Mouse (Mus musculus) neural tube, embryonic 10.5 days (tissue): Measurements from ENCODE around the gene Prkce.

Source experiments
- DNase-seq: peaks from one replicate; pipeline ENCODE4 v3.0.0-alpha.2; 2017; ENCODE audit warnings: low spot score; ENCODE audit errors: extremely low spot score

The Prkce gene

GRCm38 (mm10) chr17:86551995-86552394, 384.4 kb downstream of the Prkce start:
- DNase-seq: no peak

GRCm38 (mm10) chr17:86559206-86559891, 391.8 kb downstream of the Prkce start:
- no peak for DNase-seq

- DNase-seq: no peak
Measured at GRCm38 (mm10) chr17:86560499-86560898, 392.9 kb downstream of the Prkce start.

GRCm38 (mm10) chr17:86570491-86570890, 402.9 kb downstream of the Prkce start:
- no peak for DNase-seq

- no peak for DNase-seq
Measured at GRCm38 (mm10) chr17:86571266-86571665, 403.7 kb downstream of the Prkce start.

GRCm38 (mm10) chr17:86572136-86572535, 404.6 kb downstream of the Prkce start:
- DNase-seq: no peak

GRCm38 (mm10) chr17:86572576-86572975, 405.0 kb downstream of the Prkce start:
- DNase-seq: no peak

- DNase-seq: no peak
Measured at GRCm38 (mm10) chr17:86573596-86574248, 406.1 kb downstream of the Prkce start.

- DNase-seq: no peak
Measured at GRCm38 (mm10) chr17:86580724-86581123, 413.1 kb downstream of the Prkce start.

GRCm38 (mm10) chr17:86582341-86582740, 414.8 kb downstream of the Prkce start:
- DNase-seq: no peak

- DNase-seq: no peak
Measured at GRCm38 (mm10) chr17:86586441-86586840, 418.9 kb downstream of the Prkce start.

GRCm38 (mm10) chr17:86588704-86589449, 421.3 kb downstream of the Prkce start:
- no peak for DNase-seq

- DNase-seq: no peak
Measured at GRCm38 (mm10) chr17:86589681-86590080, 422.1 kb downstream of the Prkce start.

- DNase-seq: no peak
Measured at GRCm38 (mm10) chr17:86591241-86591640, 423.7 kb downstream of the Prkce start.

GRCm38 (mm10) chr17:86592991-86593586, 425.5 kb downstream of the Prkce start:
- DNase-seq: no peak

- no peak for DNase-seq
Measured at GRCm38 (mm10) chr17:86595526-86595925, 427.9 kb downstream of the Prkce start.

- DNase-seq: no peak
Measured at GRCm38 (mm10) chr17:86601116-86601515, 433.5 kb downstream of the Prkce start.

- no peak for DNase-seq
Measured at GRCm38 (mm10) chr17:86601901-86602300, 434.3 kb downstream of the Prkce start.

- no peak for DNase-seq
Measured at GRCm38 (mm10) chr17:86603848-86604444, 436.4 kb downstream of the Prkce start.

GRCm38 (mm10) chr17:86607981-86608380, 440.4 kb downstream of the Prkce start:
- no peak for DNase-seq

- DNase-seq: no peak
Measured at GRCm38 (mm10) chr17:86610271-86610969, 442.8 kb downstream of the Prkce start.
